Mouse (Mus musculus): Measurements from ENCODE around the gene Thoc3.

The Thoc3 gene

DNA sequence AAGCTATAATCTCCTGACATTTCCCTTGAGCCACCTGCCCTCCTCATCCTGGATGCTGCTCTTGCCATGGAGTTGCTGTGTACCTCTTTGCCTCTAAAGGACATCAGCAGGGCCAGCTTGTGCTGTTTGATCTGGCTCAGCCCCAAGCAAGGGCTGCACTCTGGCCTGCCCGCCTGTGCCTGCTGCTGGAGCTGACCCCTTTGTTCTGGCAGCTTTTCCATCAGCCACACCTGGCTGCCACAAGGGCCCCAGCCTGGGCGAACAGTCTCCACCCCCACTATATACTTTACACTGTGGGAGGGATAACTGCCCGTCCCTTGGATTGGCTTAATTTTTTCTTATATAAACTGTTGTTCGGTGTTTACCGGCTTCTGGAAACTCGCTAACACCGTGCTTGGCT lies 28.7 kb downstream of the Thoc3 start:
- DNase-seq, result peak; percentile 76

DNA sequence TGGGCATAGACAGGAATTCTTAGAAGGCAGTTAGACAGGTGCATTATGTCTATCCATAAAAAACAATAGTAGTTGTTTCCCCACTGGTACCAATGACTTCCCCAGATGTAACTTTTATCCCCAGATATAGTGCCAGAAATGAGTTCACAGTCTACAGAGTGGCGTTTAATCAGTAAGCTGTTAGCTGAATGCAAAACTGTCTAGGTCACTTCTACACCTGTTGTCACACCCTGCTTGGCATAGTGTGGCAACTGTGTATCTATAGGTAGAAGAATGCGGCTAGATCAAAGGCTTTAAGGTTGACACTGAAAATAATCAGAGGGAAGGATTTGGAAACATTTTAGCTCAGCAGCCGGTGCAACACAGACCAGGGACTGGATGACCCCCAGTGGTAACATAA lies 29.8 kb downstream of the Thoc3 start:
- no peak for DNase-seq

DNA sequence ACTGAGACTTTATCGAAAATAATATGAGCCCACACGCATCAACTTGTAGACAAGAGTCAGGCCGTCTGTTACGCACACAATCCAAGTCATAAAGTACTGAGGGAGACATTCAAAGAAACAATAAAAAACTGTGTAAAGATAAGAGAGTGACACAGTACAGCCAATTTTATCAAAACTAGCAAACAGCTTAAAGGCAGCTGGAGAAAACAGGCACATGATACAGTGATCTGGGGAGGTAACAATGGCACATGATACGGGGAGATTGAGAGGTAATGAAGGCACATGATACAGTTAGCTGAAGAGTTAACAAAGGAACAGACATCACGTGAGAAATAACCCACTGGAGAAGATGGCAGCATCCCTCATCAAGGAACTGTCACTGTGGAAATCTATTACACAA lies 31.6 kb downstream of the Thoc3 start:
- no peak for DNase-seq

DNA sequence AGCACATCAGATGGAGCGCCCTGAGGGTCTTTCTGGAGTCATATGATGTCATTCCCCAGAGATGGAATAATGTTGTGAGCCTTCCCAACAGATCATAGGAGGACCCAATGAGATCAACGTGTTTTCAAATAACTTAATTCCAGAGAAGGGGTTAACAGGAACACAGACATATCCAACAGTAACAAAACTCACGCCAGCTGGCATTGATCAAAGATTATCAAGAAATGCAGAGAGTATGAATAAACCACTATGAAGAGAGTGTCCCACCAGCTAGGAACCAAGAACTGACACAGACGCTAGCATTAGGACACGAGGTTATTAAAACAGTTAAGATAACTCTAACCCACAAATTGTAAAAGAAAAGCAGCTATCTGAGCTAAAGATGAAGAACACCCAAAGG lies 32.0 kb downstream of the Thoc3 start:
- peak; percentile 58 for DNase-seq

DNA sequence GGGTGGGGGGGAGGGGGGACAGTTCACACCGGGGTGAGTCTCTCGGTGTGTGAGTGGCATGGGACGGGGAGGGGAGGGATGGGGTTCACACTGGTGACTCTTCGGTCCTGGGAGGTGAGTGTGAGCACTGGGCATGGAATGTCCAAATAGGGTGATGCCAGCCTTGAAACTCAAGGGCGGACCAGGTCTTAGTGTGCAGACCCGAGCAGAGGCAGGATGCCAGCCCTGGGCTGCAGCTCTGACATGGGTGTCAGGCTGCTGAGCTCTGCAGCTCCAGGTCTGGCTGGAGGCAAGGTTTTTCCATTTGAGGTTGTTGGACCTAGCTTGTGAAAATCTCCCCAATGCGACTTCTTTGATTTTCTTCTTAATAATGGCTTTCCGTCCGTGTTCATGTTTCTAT lies 37.5 kb downstream of the Thoc3 start:
- DNase-seq, result no peak

DNA sequence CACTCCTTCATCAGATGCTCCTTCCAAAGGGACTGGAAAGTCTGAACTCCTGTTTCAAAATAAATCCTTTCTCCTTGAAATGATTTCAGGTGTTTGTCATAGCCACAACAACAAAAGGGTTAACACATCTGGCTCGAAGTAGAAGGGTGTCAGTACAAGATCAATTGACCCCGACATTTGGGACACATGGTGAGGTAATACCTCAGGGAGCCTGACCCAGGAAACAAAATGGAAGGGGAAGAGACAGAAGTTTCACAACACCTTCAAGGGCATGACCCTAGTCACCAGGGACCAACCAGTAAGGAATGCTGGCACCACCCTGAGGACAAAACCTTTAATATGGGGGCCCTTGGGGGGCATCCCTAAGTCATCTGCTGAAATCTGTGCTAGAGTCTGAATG lies 38.6 kb downstream of the Thoc3 start:
- DNase-seq, result no peak

DNA sequence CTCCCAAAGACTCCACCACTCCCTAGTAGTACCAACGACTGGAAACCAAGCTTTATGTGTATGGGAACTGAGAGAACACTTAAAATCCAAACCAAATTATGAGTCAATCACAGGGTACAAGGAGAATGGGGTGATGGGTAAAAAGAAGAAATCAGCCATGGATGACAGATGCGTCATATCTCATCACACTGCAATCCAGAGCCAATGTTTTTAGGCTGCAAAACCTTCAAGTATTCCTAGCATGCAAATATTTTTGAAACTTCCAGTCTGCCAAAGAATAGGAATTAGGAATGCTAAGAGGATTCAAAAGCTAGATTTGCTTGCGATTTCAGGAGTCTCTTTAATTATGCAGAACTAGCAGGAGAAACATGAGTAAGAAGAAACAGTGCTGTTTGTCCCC lies 39.9 kb downstream of the Thoc3 start:
- no peak for DNase-seq

DNA sequence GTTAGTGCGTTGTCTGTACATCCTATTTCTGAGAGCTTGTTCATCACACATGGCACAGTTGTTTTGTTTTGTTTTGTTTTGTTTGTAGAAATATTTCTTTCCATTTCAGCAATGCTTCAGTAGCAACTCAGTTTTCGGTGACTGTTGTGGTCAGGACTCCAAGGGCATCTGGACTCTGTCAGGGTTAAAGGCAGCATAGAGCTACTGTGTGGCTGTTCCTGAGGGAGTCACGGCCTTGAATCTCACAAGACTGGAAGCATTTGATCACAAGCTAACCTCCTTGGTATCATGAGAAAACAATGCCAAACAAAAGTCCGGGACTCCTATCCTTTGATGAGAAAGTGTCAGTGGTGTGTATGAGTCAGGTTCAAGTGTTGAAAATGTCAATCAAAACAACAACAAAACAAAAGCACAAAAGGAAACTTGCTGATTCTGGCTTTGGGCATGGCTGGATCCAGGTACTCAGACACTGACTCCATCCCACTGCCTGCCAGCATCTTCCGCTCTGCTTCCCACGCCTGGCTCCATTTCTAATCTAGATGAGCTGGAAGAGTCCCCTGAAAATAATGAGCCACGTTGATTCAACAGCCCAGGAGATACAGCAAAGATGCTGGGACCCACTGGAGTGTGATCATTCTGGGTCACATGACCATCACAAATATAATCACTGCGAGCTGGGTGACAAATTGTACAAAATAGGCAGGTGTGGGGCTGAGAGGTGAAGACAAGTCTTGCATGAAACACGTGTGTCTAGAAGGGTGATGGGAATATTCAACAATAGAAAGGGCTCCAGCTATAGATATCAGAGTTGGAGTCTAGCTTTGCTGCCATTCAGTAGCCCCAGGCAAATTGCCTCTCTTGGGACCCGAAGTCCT lies 41.6 kb downstream of the Thoc3 start:
- no peak for DNase-seq

DNA sequence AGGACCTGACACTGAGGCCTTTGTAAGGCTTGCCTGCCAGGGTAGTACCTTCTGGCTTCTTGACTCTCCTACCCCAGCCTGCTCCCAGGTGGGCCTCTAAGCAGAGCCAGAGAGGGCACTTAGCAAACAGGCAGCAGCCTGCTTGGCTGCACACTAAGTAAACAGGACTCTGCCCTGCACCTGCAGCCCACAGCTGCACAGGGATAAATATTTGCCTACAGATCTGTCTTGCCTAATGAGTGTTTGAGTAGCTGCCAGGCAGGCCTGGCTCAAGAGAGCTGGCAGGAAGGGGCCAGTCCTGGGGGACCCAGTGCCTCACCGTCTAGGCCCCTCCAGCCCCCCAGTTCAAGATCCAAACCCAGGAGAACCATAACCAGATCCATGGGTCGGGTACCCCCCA lies 43.4 kb downstream of the Thoc3 start:
- DNase-seq, result peak; percentile 82

DNA sequence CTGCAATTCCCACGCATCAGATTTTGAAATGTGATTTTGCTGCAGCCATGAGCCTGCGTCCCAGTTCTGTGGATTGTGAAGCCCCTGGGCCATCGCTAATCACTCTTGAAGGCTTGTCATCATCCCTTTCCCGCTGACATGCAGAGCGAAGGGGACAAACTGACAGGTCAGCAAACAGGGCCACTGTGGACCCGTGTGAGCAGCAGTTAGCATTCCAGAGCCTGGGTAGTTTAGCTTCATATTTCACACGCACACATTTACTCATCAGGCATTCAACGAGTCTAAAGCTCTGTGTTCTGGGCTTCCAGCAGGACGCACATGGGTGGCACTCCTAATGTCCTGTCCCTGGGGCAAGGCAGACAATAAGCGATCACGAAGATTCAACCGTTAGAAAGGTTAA lies 48.4 kb downstream of the Thoc3 start:
- DNase-seq, result no peak

DNA sequence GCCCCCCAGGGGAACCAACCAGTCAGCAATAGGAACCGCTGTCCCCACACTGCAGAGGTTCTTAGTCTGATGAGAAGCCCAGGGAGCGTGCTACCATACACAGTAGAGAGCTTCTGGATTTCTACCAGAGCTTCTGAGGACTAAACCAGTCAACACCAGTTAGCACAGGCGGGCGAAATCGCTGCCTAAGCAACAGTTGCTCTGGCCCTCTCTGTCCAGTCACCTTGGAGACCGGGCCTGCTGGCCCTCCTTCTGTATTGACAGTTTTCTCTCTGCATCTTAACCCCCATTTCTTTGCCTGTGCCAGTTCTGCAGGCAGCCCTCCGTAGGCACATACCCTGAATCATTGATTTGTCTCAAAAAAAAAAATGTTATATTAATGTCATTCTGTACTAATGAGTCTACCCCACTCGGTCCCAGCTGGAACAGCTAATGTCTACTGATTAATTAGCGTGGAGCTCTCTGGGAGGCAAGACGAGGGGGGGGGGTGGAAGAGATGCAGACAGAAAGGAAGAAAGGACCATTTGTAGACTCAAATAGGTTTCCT lies 49.8 kb downstream of the Thoc3 start:
- peak; percentile 46 for DNase-seq

DNA sequence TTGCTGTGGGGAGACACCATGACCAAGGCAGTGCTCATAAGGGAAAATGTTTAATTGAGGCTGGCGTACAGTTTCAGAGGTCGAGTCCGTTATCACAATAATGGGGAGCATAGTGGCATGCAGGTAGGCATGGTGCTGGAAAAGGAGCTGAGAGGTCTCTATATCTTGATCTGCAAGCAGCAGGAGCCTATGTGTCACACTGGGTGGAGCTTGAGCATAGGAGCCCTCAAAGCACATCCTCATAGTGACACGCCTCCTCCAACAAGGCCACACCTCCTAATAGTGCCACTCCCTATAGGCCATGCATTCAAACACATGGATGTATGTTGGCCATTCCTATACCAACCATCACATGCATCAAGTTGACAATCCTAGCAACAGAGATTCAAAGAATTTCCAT lies 53.6 kb downstream of the Thoc3 start:
- DNase-seq, result no peak

DNA sequence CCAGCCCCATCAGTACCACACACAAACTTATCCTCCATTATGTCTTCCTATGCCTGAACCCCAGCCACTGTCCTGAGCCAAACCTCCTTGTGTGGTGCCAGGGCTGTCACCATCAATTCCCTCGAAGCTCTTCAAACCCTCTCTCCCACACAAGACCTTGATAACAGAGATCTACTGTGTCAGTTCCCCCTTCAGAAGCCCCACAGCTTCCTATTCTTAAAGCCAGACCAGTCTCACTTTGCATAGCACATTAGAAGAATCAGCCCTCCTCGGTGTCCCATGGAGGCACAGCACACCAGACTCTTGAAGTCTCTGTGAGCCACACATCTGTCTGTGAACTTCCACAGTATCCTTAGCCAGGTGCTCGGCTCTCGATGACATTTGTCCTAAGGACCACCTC lies 55.9 kb downstream of the Thoc3 start:
- no peak for DNase-seq

DNA sequence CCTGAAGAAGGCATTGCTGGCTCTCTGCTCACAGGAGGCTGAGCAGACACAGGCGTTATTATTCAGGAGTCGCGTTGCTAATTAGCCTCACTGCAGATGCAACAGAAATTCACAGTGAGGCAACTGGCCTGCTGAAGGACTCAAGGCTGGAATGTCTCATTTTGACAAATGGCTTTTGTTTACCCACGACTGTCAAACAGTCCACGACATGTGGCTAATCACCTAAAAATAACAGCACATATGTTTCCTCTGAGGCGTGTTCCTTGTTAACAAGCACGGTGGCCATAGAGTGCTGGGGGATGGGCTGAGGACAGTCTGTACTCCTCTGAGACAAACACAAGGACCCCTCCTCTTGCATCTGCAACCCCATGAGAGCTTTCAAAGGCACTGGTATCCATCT lies 56.4 kb downstream of the Thoc3 start:
- DNase-seq, result no peak

DNA sequence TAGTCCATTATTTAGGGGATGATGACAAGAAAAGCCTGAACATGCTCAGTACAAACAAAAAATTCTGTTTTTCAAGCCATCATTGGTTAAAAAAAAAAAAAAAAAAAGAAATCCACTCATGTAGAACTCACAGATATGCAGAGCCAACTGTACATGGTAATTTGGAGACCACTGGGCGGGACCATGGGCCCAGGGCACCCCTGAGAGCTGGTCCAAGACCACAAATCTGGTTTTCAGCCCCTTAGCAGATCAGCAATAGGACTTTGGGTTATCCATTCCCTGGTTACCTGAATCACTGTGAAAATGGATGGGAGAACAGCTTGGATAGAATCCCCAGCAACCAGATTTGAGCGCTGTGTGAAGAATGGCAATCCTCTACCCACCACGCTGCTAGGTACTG lies 57.0 kb downstream of the Thoc3 start:
- DNase-seq, result no peak

Measured in kidney, postnatal 14 days (tissue).